Mouse (Mus musculus) kidney, embryonic 15.5 days (tissue): Measurements from ENCODE around the gene D11Wsu47e. TPM values are rescaled to one million over a fixed set of nuclear protein-coding genes. Genes with fewer than 3 reads are reported as not detected.

ENCODE experiments used
- ATAC-seq: fragments of 200-750 bp; cut with Nextera tagmentation; replicated peaks from 2 replicates; pipeline ENCODE4 v1.8.0; 2017; ENCODE audit warnings: moderate TSS enrichment; ENCODE audit not compliant: low FRiP score
- H3K27ac ChIP-seq: fragments of 300-500 bp; sonication (generic); 2 replicates; pipeline ENCODE4 v1.5.1; 2015; ENCODE audit warnings: mild to moderate bottlenecking, inconsistent platforms
- H3K27me3 ChIP-seq: fragments of 300-500 bp; sonication (generic); 2 replicates; pipeline ENCODE4 v1.6.1; 2015; ENCODE audit warnings: inconsistent platforms
- H3K36me3 ChIP-seq: fragments of 300-500 bp; sonication (generic); 2 replicates; pipeline ENCODE4 v1.6.1; 2015; ENCODE audit warnings: inconsistent platforms
- H3K4me1 ChIP-seq: fragments of 300-500 bp; sonication (generic); 2 replicates; pipeline ENCODE4 v1.6.1; 2015; ENCODE audit warnings: inconsistent platforms
- H3K4me2 ChIP-seq: fragments of 300-500 bp; sonication (generic); 2 replicates; pipeline ENCODE4 v1.6.1; 2015; ENCODE audit warnings: moderate library complexity, mild to moderate bottlenecking, inconsistent platforms
- H3K4me3 ChIP-seq: fragments of 300-500 bp; sonication (generic); replicated peaks from 2 replicates; pipeline ENCODE4 v1.5.1; 2015; ENCODE audit warnings: mild to moderate bottlenecking, inconsistent platforms
- H3K9ac ChIP-seq: fragments of 300-500 bp; sonication (generic); 2 replicates; pipeline ENCODE4 v1.6.1; 2015; ENCODE audit warnings: mild to moderate bottlenecking, inconsistent platforms
- H3K9me3 ChIP-seq: fragments of 300-500 bp; sonication (generic); replicated peaks from 2 replicates; pipeline ENCODE4 v1.6.1; 2016; ENCODE audit warnings: inconsistent platforms
- WGBS: fragments of 180-500 bp; shearing (Covaris S2); methylation state at CpG from one replicate; pipeline ENCODE4 v1.1.7; 2015; ENCODE audit warnings: mixed read lengths; 5-methylcytosine and 5-hydroxymethylcytosine counted together
- polyA plus RNA-seq: library from polyadenylated mRNA; unstranded; fragments of >200 nt; fragmentation: Nextera tagmentation; extraction: Ambion mirVana; gene quantifications from 2 replicates; pipeline ENCODE4 v1.2.1, GENCODE M21; 2015

Gene D11Wsu47e
- polyA plus RNA-seq, 1 experiment from 2014 or later, result 21.3 TPM

DNA sequence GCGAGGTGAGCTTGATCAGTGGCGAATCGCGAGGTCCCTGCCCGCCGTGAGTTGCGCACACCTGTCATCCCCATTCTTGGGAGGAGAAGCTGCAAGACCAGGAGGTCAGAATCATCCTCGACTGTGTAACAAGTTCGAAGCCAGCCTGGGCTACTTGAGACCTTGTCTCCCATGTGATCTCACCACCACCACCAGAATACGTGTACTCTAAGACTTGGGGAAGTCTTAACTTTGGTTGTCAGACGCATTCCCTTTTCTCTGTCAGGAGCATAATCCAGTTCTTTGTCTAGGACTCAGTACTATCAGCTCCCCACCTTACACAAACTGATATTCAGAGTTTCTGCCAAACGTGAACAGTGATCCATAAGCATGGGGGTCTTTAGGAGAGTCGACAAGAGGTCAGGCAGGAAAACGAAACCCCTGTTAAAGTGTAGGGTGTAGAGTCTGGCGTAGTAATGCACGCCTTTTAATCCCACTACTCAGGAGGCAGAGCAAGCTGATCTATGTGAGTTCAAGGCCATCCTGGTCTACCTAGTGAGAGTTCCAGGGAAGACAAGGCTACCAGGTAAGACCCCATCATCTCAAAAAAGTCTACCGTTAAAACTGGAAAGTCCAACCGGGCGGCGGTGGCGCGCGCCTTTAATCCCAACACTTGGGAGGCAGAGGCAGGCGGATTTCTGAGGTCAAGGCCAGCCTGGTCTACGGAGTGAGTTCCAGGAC lies 655 bp downstream of the D11Wsu47e start:
- Histone ChIP-seq H3K9ac (peak overlapping the region; percentile 94), H3K4me2 (peak overlapping the region; percentile 84), H3K9me3 (no peaks in the 10 kb centered on the region), H3K27ac (peak overlapping the region; percentile 98), H3K27me3 (no peaks in the 10 kb centered on the region), H3K36me3 (peaks cover 31% of the 10 kb centered on the region), H3K4me1 (peaks cover 40% of the 10 kb centered on the region), H3K4me3 (peak overlapping the region; percentile 96)
- WGBS, result 42% methylated on average over 25 of the region's 25 CpGs
- no peak for ATAC-seq

- Histone ChIP-seq H3K27ac (peak overlapping the region; percentile 41; the same call in 1 of the 2 replicates), H3K4me1 (peaks cover 33% of the 10 kb centered on the region), H3K4me2 (0 out of 2 replicates have a peak overlapping the region, but pooled peaks have one; percentile 3), H3K4me3 (no peak overlapping the region), H3K9ac (no peak overlapping the region), H3K36me3 (peaks cover 52% of the 10 kb centered on the region), H3K27me3 (no peaks in the 10 kb centered on the region), H3K9me3 (no peaks in the 10 kb centered on the region)
- WGBS, result 68% methylated on average over 2 of the region's 2 CpGs
- ATAC-seq, result no peak
These were observed 2.8 kb downstream of the D11Wsu47e start for GRCm38 (mm10) chr11:113687031-113687430.

GRCm38 (mm10) chr11:113690506-113690905 lies 6.3 kb downstream of the D11Wsu47e start:
- H3K4me3 ChIP-seq, result no peak overlapping the region
- WGBS, result 88% methylated on average over 12 of the region's 12 CpGs

GRCm38 (mm10) chr11:113691318-113691717 lies 7.1 kb downstream of the D11Wsu47e start:
- Histone ChIP-seq H3K27me3 (no peaks in the 10 kb centered on the region), H3K4me2 (no peak overlapping the region), H3K4me1 (peaks cover 11% of the 10 kb centered on the region), H3K36me3 (peaks cover 95% of the 10 kb centered on the region), H3K9me3 (no peaks in the 10 kb centered on the region), H3K27ac (no peak overlapping the region), H3K4me3 (no peak overlapping the region), H3K9ac (no peak overlapping the region)
- WGBS, result 87% methylated on average over 5 of the region's 5 CpGs
- no peak for ATAC-seq

More at GRCm38 (mm10) chr11:113690506-113690905, 6.3 kb downstream of the D11Wsu47e start:
- Histone ChIP-seq H3K4me1 (peaks cover 17% of the 10 kb centered on the region), H3K36me3 (peaks cover 87% of the 10 kb centered on the region), H3K9ac (no peak overlapping the region), H3K4me2 (no peak overlapping the region), H3K27me3 (no peaks in the 10 kb centered on the region), H3K27ac (no peak overlapping the region), H3K9me3 (no peaks in the 10 kb centered on the region)
- no peak for ATAC-seq

DNA sequence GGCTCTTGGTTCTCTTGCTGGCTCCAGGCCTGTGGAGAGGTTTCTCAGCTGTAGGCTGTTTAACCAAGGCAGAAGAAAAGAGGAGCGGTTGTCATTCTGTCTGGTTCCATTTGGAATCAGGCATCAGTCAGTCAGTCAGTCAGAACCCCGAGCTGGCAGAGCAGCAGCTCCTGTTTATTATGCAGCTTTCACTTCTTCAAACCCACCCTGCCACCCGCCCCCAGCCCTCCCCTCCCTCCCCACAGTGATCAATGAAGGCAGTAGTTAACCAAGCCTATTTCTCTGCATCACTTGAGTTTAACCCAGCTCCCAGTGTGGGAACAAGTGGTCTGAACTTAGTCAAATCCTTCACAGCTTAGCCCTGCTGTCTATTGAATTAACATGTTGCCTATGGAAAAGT lies 7.6 kb downstream of the D11Wsu47e start:
- no peak overlapping the region for H3K4me2 ChIP-seq
- H3K9me3 ChIP-seq, result no peaks in the 10 kb centered on the region
- peaks cover 6% of the 10 kb centered on the region for H3K4me1 ChIP-seq
- peaks cover 96% of the 10 kb centered on the region for H3K36me3 ChIP-seq
- WGBS, result 70% methylated on average over 3 of the region's 3 CpGs
- no peaks in the 10 kb centered on the region for H3K27me3 ChIP-seq
- H3K9ac ChIP-seq, result no peak overlapping the region
- no peak for ATAC-seq
- H3K27ac ChIP-seq, result no peak overlapping the region
- H3K4me3 ChIP-seq, result no peak overlapping the region

- Histone ChIP-seq H3K4me3 (no peak overlapping the region), H3K4me2 (no peak overlapping the region), H3K27me3 (no peaks in the 10 kb centered on the region), H3K36me3 (peaks cover 46% of the 10 kb centered on the region), H3K27ac (no peak overlapping the region), H3K9ac (no peak overlapping the region), H3K4me1 (peaks cover 11% of the 10 kb centered on the region), H3K9me3 (no peaks in the 10 kb centered on the region)
- WGBS, result 76% methylated on average over 5 of the region's 5 CpGs
- ATAC-seq, result no peak
These were observed 13.4 kb downstream of the D11Wsu47e start for GRCm38 (mm10) chr11:113697571-113697970.

GRCm38 (mm10) chr11:113698013-113698545 lies 13.9 kb downstream of the D11Wsu47e start:
- Histone ChIP-seq H3K4me1 (peaks cover 11% of the 10 kb centered on the region), H3K27me3 (no peaks in the 10 kb centered on the region), H3K9ac (no peak overlapping the region), H3K36me3 (peaks cover 40% of the 10 kb centered on the region), H3K4me2 (no peak overlapping the region), H3K27ac (no peak overlapping the region), H3K4me3 (no peak overlapping the region), H3K9me3 (no peaks in the 10 kb centered on the region)
- WGBS, result 48% methylated on average over 12 of the region's 12 CpGs
- peak; percentile 76 for ATAC-seq

GRCm38 (mm10) chr11:113699643-113700042 lies 15.4 kb downstream of the D11Wsu47e start:
- no peaks in the 10 kb centered on the region for H3K27me3 ChIP-seq
- no peak overlapping the region for H3K27ac ChIP-seq
- 81% methylated on average over 7 of the region's 7 CpGs for WGBS
- no peak for ATAC-seq
- peaks cover 25% of the 10 kb centered on the region for H3K36me3 ChIP-seq
- peaks cover 16% of the 10 kb centered on the region for H3K4me1 ChIP-seq
- H3K4me2 ChIP-seq, result no peak overlapping the region
- H3K9ac ChIP-seq, result no peak overlapping the region
- no peak overlapping the region for H3K4me3 ChIP-seq
- H3K9me3 ChIP-seq, result no peaks in the 10 kb centered on the region

GRCm38 (mm10) chr11:113703758-113704157 lies 19.5 kb downstream of the D11Wsu47e start:
- 38% methylated on average over 5 of the region's 5 CpGs for WGBS
- Histone ChIP-seq H3K9me3 (no peaks in the 10 kb centered on the region), H3K4me3 (no peak overlapping the region), H3K4me2 (no peak overlapping the region), H3K4me1 (peaks cover 9% of the 10 kb centered on the region; the same call in 1 of the 2 replicates), H3K27ac (no peak overlapping the region), H3K27me3 (no peaks in the 10 kb centered on the region), H3K9ac (no peak overlapping the region), H3K36me3 (peaks cover 8% of the 10 kb centered on the region; the same call in 1 of the 2 replicates)
- ATAC-seq, result no peak; the same call in 1 of the 2 replicates

- no peak for ATAC-seq
- WGBS, result 79% methylated on average over 15 of the region's 15 CpGs
- Histone ChIP-seq H3K36me3 (peaks cover 8% of the 10 kb centered on the region; the same call in 1 of the 2 replicates), H3K4me2 (no peak overlapping the region), H3K4me3 (no peak overlapping the region), H3K4me1 (peaks cover 30% of the 10 kb centered on the region), H3K27me3 (0 out of 2 replicates have a peak, but pooled peaks cover 4% of the 10 kb centered on the region), H3K9ac (no peak overlapping the region), H3K9me3 (no peaks in the 10 kb centered on the region), H3K27ac (no peak overlapping the region)
These were observed 21.9 kb downstream of the D11Wsu47e start for GRCm38 (mm10) chr11:113705966-113706652.

GRCm38 (mm10) chr11:113708629-113709213 lies 24.5 kb downstream of the D11Wsu47e start:
- 57% methylated on average over 19 of the region's 19 CpGs for WGBS

More at GRCm38 (mm10) chr11:113708629-113709213, 24.5 kb downstream of the D11Wsu47e start:
- no peak overlapping the region for H3K4me2 ChIP-seq
- 0 out of 2 replicates have a peak, but pooled peaks cover 4% of the 10 kb centered on the region for H3K27me3 ChIP-seq
- peaks cover 8% of the 10 kb centered on the region; the same call in 1 of the 2 replicates for H3K36me3 ChIP-seq
- H3K9me3 ChIP-seq, result no peaks in the 10 kb centered on the region
- no peak overlapping the region for H3K9ac ChIP-seq
- no peak overlapping the region for H3K4me3 ChIP-seq
- no peak for ATAC-seq
- peak overlapping the region; percentile 29; the same call in 1 of the 2 replicates for H3K27ac ChIP-seq
- H3K4me1 ChIP-seq, result peaks cover 30% of the 10 kb centered on the region
